Mouse (Mus musculus) lung, postnatal 25 days (tissue): ENCODE measurements around the gene Ddx23.

ENCODE experiments used
- DNase-seq: peaks from one replicate; pipeline ENCODE4 v3.0.0; 2022; ENCODE audit warnings: low spot score

Ddx23 gene

GRCm38 (mm10) chr15:98632107-98632744 lies 30.5 kb downstream of the Ddx23 start:
- peak; percentile 64 for DNase-seq

GRCm38 (mm10) chr15:98631493-98631892 lies 31.2 kb downstream of the Ddx23 start:
- DNase-seq: peak; percentile 48

GRCm38 (mm10) chr15:98630540-98630939 lies 32.2 kb downstream of the Ddx23 start, which contains the start of gene Cacnb3:
TSS of gene Cacnb3 (plus strand) at chr15:98630840.
- DNase-seq: no peak

- no peak for DNase-seq
These were observed 33.2 kb downstream of the Ddx23 start for GRCm38 (mm10) chr15:98629464-98629863.

- DNase-seq: no peak
These were observed 34.0 kb downstream of the Ddx23 start for GRCm38 (mm10) chr15:98628589-98629254.

GRCm38 (mm10) chr15:98626487-98627212 lies 36.0 kb downstream of the Ddx23 start:
- DNase-seq: no peak

GRCm38 (mm10) chr15:98626078-98626477 lies 36.6 kb downstream of the Ddx23 start:
- no peak for DNase-seq

- no peak for DNase-seq
These were observed 39.3 kb downstream of the Ddx23 start for GRCm38 (mm10) chr15:98623361-98623821.

- DNase-seq: no peak
These were observed 40.0 kb downstream of the Ddx23 start for GRCm38 (mm10) chr15:98622721-98623120.

GRCm38 (mm10) chr15:98622199-98622598 lies 40.5 kb downstream of the Ddx23 start:
- DNase-seq: no peak

GRCm38 (mm10) chr15:98617176-98617537 lies 45.5 kb downstream of the Ddx23 start:
- DNase-seq: peak; percentile 66

- DNase-seq: no peak
These were observed 46.1 kb downstream of the Ddx23 start for GRCm38 (mm10) chr15:98616362-98617175.

GRCm38 (mm10) chr15:98615751-98616150 lies 46.9 kb downstream of the Ddx23 start:
- no peak for DNase-seq

- no peak for DNase-seq
These were observed 47.7 kb downstream of the Ddx23 start for GRCm38 (mm10) chr15:98614971-98615370.

- no peak for DNase-seq
These were observed 48.1 kb downstream of the Ddx23 start for GRCm38 (mm10) chr15:98614551-98614950.

- no peak for DNase-seq
These were observed 50.5 kb downstream of the Ddx23 start for GRCm38 (mm10) chr15:98612229-98612628.

- peak; percentile 57 for DNase-seq
These were observed 52.5 kb downstream of the Ddx23 start for GRCm38 (mm10) chr15:98610131-98610633.

- peak; percentile 75 for DNase-seq
These were observed 53.2 kb downstream of the Ddx23 start, which contains the start of gene Adcy6 for GRCm38 (mm10) chr15:98609331-98610130. TSS of gene Adcy6 (minus strand) at chr15:98610076.

- DNase-seq: peak; percentile 22
These were observed 53.9 kb downstream of the Ddx23 start for GRCm38 (mm10) chr15:98608784-98609250.

GRCm38 (mm10) chr15:98608058-98608783 lies 54.5 kb downstream of the Ddx23 start:
- no peak for DNase-seq
